Mouse (Mus musculus): ENCODE data around the gene Lmod3. TPM values are rescaled to one million over a fixed set of nuclear protein-coding genes. Genes with fewer than 3 reads are reported as not detected.

Lmod3 gene
- 0.42 and 0.66 TPM in 2 replicates for polyA plus RNA-seq (2014; fragmentation: Nextera tagmentation; extraction: Ambion mirVana)

GRCm38 (mm10) chr6:97252711-97253221 is at the start of gene Lmod3:
Gene Lmod3, minus strand, starts transcription at chr6:97252759.
- Histone ChIP-seq H3K27me3 (ENCODE audit: control insufficient read depth, insufficient read depth, low read length) (no peaks in the 10 kb centered on the region), H3K4me1 (replicated peaks; ENCODE audit: control insufficient read depth, insufficient read depth, low read length) (no peaks in the 10 kb centered on the region)
- ATAC-seq (ENCODE audit: low FRiP score), result no peak

DNA sequence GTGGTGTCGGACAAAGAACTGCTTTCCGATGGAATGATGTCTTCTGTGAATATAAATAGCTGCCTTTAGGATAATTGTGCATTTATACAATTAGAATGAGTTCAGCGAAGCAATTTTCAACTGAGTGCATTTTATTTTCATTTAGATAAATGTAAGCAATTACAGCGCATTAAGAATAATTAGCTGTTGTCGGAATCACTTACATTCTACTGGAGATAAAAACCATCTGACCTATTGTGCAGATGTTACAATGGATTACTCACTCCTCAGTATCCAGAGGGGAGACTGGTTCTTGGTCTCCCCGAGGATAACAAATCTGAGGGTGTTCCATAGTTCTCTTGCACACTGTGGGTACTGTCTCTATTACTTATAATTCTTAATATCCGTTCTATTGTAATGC is 49.7 kb upstream of the Lmod3 start:
- no peaks in the 10 kb centered on the region for H3K36me3 ChIP-seq (ENCODE audit: control insufficient read depth, insufficient read depth, low read length)
- H3K4me2 ChIP-seq (replicated peaks; ENCODE audit: low read depth, low read length), result no peak overlapping the region
- no peak overlapping the region for H3K9ac ChIP-seq (ENCODE audit: low read depth, low read length)
- WGBS, result 87% methylated on average over 7 of the region's 7 CpGs
- H3K27ac ChIP-seq (ENCODE audit: low read depth, low read length), result no peak overlapping the region
- H3K27me3 ChIP-seq (ENCODE audit: control insufficient read depth, insufficient read depth, low read length), result no peaks in the 10 kb centered on the region
- DNase-seq (ENCODE audit: low spot score) (no peak), ATAC-seq (ENCODE audit: low FRiP score) (no peak)
- H3K4me1 ChIP-seq (replicated peaks; ENCODE audit: control insufficient read depth, insufficient read depth, low read length), result no peaks in the 10 kb centered on the region
- H3K9me3 ChIP-seq (ENCODE audit: control insufficient read depth, low read length), result no peaks in the 10 kb centered on the region
- no peak overlapping the region for H3K4me3 ChIP-seq (ENCODE audit: low read depth, low read length)

More at GRCm38 (mm10) chr6:97252711-97253221, at the start of gene Lmod3:
- 36% methylated on average over 9 of the region's 9 CpGs for WGBS
- DNase-seq (ENCODE audit: low spot score), result no peak
- H3K9me3 ChIP-seq (ENCODE audit: control insufficient read depth, low read length), result no peaks in the 10 kb centered on the region
- H3K4me2 ChIP-seq (replicated peaks; ENCODE audit: low read depth, low read length), result no peak within 1 kb of the TSS
- H3K9ac ChIP-seq (ENCODE audit: low read depth, low read length), result no peak within 1 kb of the TSS
- no peak within 1 kb of the TSS for H3K27ac ChIP-seq (ENCODE audit: low read depth, low read length)
- no peaks in the 10 kb centered on the region for H3K36me3 ChIP-seq (ENCODE audit: control insufficient read depth, insufficient read depth, low read length)
- no peak within 1 kb of the TSS for H3K4me3 ChIP-seq (ENCODE audit: low read depth, low read length)

GRCm38 (mm10) chr6:97300659-97301058 is 48.1 kb upstream of the Lmod3 start:
- no peaks in the 10 kb centered on the region for H3K36me3 ChIP-seq (ENCODE audit: control insufficient read depth, insufficient read depth, low read length)

GRCm38 (mm10) chr6:97300180-97300579 is 47.6 kb upstream of the Lmod3 start:
- 94% methylated on average over 6 of the region's 6 CpGs for WGBS
- H3K9ac ChIP-seq (ENCODE audit: low read depth, low read length), result no peak overlapping the region
- H3K27me3 ChIP-seq (ENCODE audit: control insufficient read depth, insufficient read depth, low read length), result no peaks in the 10 kb centered on the region
- no peaks in the 10 kb centered on the region for H3K9me3 ChIP-seq (ENCODE audit: control insufficient read depth, low read length)
- no peak overlapping the region for H3K4me2 ChIP-seq (replicated peaks; ENCODE audit: low read depth, low read length)
- no peak overlapping the region for H3K4me3 ChIP-seq (ENCODE audit: low read depth, low read length)
- H3K27ac ChIP-seq (ENCODE audit: low read depth, low read length), result no peak overlapping the region
- H3K4me1 ChIP-seq (replicated peaks; ENCODE audit: control insufficient read depth, insufficient read depth, low read length), result no peaks in the 10 kb centered on the region
- H3K36me3 ChIP-seq (ENCODE audit: control insufficient read depth, insufficient read depth, low read length), result 0 out of 2 replicates have a peak, but pooled peaks cover 4% of the 10 kb centered on the region
- no peak for DNase-seq (ENCODE audit: low spot score)
- ATAC-seq (ENCODE audit: low FRiP score), result no peak

More at GRCm38 (mm10) chr6:97300659-97301058, 48.1 kb upstream of the Lmod3 start:
- no peaks in the 10 kb centered on the region for H3K9me3 ChIP-seq (ENCODE audit: control insufficient read depth, low read length)
- 94% methylated on average over 6 of the region's 6 CpGs for WGBS
- H3K27ac ChIP-seq (ENCODE audit: low read depth, low read length), result no peak overlapping the region
- no peaks in the 10 kb centered on the region for H3K4me1 ChIP-seq (replicated peaks; ENCODE audit: control insufficient read depth, insufficient read depth, low read length)
- H3K27me3 ChIP-seq (ENCODE audit: control insufficient read depth, insufficient read depth, low read length), result no peaks in the 10 kb centered on the region
- ATAC-seq (ENCODE audit: low FRiP score) (no peak), DNase-seq (ENCODE audit: low spot score) (no peak)
- no peak overlapping the region for H3K4me2 ChIP-seq (replicated peaks; ENCODE audit: low read depth, low read length)
- H3K4me3 ChIP-seq (ENCODE audit: low read depth, low read length), result no peak overlapping the region
- no peak overlapping the region for H3K9ac ChIP-seq (ENCODE audit: low read depth, low read length)

DNA sequence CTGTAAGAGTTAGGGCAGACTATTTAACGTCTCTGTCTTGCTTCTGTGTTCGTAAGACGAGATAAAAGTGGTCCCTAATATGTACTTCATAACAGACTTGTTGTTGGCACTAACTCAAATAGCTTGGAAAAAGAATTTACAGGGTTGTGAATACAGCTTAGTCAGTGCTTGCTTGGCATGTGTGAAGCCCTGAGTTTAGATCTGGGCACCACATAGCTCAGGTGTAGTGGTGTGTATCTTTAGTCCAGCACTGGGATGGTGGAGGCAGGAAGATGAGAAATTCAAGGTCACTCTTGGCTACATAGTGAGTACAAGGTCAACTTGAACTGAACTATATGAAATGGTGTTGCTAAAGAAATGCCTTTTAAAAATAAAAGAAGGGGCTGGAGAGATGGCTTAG is 44.6 kb upstream of the Lmod3 start:
- Histone ChIP-seq H3K4me2 (replicated peaks; ENCODE audit: low read depth, low read length) (no peak overlapping the region), H3K36me3 (ENCODE audit: control insufficient read depth, insufficient read depth, low read length) (peaks cover 6% of the 10 kb centered on the region; the same call in 1 of the 2 replicates), H3K4me1 (replicated peaks; ENCODE audit: control insufficient read depth, insufficient read depth, low read length) (no peaks in the 10 kb centered on the region), H3K27ac (ENCODE audit: low read depth, low read length) (no peak overlapping the region), H3K9me3 (ENCODE audit: control insufficient read depth, low read length) (no peaks in the 10 kb centered on the region), H3K4me3 (ENCODE audit: low read depth, low read length) (no peak overlapping the region), H3K27me3 (ENCODE audit: control insufficient read depth, insufficient read depth, low read length) (no peaks in the 10 kb centered on the region), H3K9ac (ENCODE audit: low read depth, low read length) (no peak overlapping the region)
- DNase-seq (ENCODE audit: low spot score) (no peak), ATAC-seq (ENCODE audit: low FRiP score) (no peak)
- WGBS, result 94% methylated on average over 3 of the region's 3 CpGs

- no peak overlapping the region for H3K9ac ChIP-seq (ENCODE audit: low read depth, low read length)
- no peaks in the 10 kb centered on the region for H3K4me1 ChIP-seq (replicated peaks; ENCODE audit: control insufficient read depth, insufficient read depth, low read length)
- H3K36me3 ChIP-seq (ENCODE audit: control insufficient read depth, insufficient read depth, low read length), result peaks cover 6% of the 10 kb centered on the region; the same call in 1 of the 2 replicates
- no peaks in the 10 kb centered on the region for H3K27me3 ChIP-seq (ENCODE audit: control insufficient read depth, insufficient read depth, low read length)
- no peak for DNase-seq (ENCODE audit: low spot score)
- ATAC-seq (ENCODE audit: low FRiP score), result no peak
- no peak overlapping the region for H3K4me3 ChIP-seq (ENCODE audit: low read depth, low read length)
- H3K27ac ChIP-seq (ENCODE audit: low read depth, low read length), result no peak overlapping the region
- H3K9me3 ChIP-seq (ENCODE audit: control insufficient read depth, low read length), result no peaks in the 10 kb centered on the region
- WGBS, result 94% methylated on average over 21 of the region's 21 CpGs
- H3K4me2 ChIP-seq (replicated peaks; ENCODE audit: low read depth, low read length), result no peak overlapping the region
Measured at GRCm38 (mm10) chr6:97295866-97296527, 43.4 kb upstream of the Lmod3 start.

DNA sequence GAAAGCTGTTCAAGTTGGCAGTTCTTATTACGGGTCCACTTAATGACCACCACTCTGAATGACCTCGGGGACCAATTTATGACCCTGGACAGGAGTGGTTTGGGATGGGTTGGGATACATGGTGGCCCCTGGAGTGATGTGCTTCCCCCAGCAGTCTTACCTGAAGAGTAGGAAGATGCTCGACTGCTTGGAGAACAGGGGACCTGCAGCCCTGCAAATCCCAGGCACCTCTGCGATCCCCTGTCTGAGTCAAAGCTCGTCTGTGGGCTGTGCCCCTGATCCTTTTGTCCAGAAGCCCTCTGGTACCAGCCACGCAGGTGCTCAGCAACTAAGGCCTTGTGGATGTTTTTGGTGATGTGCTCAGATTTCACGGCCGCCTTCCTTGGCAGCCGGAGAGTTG is 42.9 kb upstream of the Lmod3 start:
- no peak for ATAC-seq (ENCODE audit: low FRiP score)
- no peaks in the 10 kb centered on the region for H3K9me3 ChIP-seq (ENCODE audit: control insufficient read depth, low read length)
- WGBS, result 92% methylated on average over 9 of the region's 9 CpGs
- no peak overlapping the region for H3K4me3 ChIP-seq (ENCODE audit: low read depth, low read length)
- H3K9ac ChIP-seq (ENCODE audit: low read depth, low read length), result no peak overlapping the region
- peaks cover 6% of the 10 kb centered on the region; the same call in 1 of the 2 replicates for H3K36me3 ChIP-seq (ENCODE audit: control insufficient read depth, insufficient read depth, low read length)
- no peak overlapping the region for H3K4me2 ChIP-seq (replicated peaks; ENCODE audit: low read depth, low read length)
- no peaks in the 10 kb centered on the region for H3K27me3 ChIP-seq (ENCODE audit: control insufficient read depth, insufficient read depth, low read length)
- no peak overlapping the region for H3K27ac ChIP-seq (ENCODE audit: low read depth, low read length)
- H3K4me1 ChIP-seq (replicated peaks; ENCODE audit: control insufficient read depth, insufficient read depth, low read length), result no peaks in the 10 kb centered on the region
- DNase-seq (ENCODE audit: low spot score), result no peak

DNA sequence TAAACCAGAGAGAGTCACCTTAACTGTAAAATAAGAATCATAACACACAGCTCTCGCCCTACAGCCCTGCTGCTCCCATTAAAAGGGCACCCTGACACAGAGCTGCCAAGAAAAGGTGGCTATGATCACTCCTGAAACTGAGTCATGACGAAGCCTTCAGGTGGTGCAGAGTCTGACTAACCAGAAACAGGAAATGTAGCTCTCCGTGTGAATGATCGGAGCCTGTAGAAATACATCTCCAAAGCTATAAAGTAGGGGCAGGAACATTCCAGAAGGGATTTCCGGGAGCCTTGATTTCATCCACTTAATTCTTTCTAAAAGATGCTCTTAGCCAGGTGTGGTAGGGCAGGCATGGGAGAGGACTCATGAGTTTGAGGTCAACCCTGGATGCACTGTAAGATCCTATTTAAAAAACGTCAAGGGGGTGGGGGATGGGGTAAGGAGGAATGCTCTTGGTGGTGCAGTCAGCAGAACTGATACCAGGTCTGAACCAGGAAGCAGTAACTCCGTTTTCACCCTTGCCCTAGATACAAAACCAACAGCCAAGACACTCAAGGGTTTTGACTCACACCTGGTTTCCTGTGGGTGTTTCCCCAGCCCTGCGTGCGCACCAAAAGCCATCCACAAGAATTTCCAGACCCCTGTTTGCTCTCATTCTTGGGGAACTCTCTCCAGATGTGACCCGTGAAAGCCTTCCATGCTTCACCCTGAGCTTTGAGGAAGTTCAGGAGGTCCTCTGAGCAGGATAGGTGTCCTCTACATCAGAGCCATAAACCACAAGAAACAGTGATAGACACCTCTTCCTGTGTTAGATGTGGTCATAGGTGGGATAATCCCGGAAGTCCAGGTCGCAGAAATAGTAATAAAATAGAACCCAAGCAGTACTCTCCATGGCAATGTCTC is 41.4 kb upstream of the Lmod3 start:
- H3K4me3 ChIP-seq (ENCODE audit: low read depth, low read length), result no peak overlapping the region
- no peak for ATAC-seq (ENCODE audit: low FRiP score)
- H3K9ac ChIP-seq (ENCODE audit: low read depth, low read length), result no peak overlapping the region

More for the DNA sequence above, 41.4 kb upstream of the Lmod3 start:
- no peak overlapping the region for H3K27ac ChIP-seq (ENCODE audit: low read depth, low read length)
- WGBS, result 87% methylated on average over 12 of the region's 12 CpGs
- H3K4me2 ChIP-seq (replicated peaks; ENCODE audit: low read depth, low read length), result no peak overlapping the region
- H3K9me3 ChIP-seq (ENCODE audit: control insufficient read depth, low read length), result no peaks in the 10 kb centered on the region
- H3K4me1 ChIP-seq (replicated peaks; ENCODE audit: control insufficient read depth, insufficient read depth, low read length), result no peaks in the 10 kb centered on the region
- no peaks in the 10 kb centered on the region for H3K27me3 ChIP-seq (ENCODE audit: control insufficient read depth, insufficient read depth, low read length)
- DNase-seq (ENCODE audit: low spot score), result no peak
- peaks cover 6% of the 10 kb centered on the region; the same call in 1 of the 2 replicates for H3K36me3 ChIP-seq (ENCODE audit: control insufficient read depth, insufficient read depth, low read length)
